Mouse (Mus musculus) embryonic fibroblast, embryonic 13.5 days (primary cell): ENCODE measurements around the gene Trpc6.

Experiments
- CTCF ChIP-seq: IDR thresholded peaks from 2 replicates; pipeline ENCODE4 v1.5.1; 2011; ENCODE audit warnings: mild to moderate bottlenecking, control low read depth, low read length, moderate library complexity, borderline replicate concordance; ENCODE audit not compliant: insufficient read depth
- POLR2A ChIP-seq: IDR thresholded peaks from 2 replicates; pipeline ENCODE4 v1.6.1; 2011; ENCODE audit warnings: low read depth, mild to moderate bottlenecking, control low read depth, low read length, moderate library complexity

DNA sequence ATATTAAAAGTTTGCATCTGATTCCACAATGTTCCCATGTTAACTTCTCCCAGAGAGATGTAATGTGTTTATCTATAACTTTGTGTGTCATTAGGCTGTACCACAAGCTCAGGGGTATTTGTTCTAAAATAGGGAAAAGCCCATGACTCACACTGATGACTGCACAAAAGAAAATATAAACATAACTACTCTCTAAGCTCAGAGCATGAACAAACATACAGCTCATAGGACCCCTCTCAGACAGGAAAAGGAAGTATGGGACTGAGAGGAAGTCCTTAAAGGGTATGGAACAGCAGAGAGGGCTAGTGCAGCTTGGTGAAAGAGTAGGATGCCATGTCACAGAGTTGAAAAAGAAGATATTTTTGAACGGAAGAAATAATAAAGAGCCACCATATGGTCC, 14.6 kb downstream of the Trpc6 start:
- TF ChIP-seq CTCF (no peak), POLR2A (no peak)
